8 mouse cellular contexts compared by ENCODE assay signal in genomic region chr17:3331721-3332461, GRCm38 (mm10). TPM values are rescaled to one million over a fixed set of nuclear protein-coding genes. Genes with fewer than 3 reads are reported as not detected.
A peak's percentile ranks its signal among the peaks of the same experiment; 100 is the strongest.
DNase-seq lines count a peak whose midpoint lies in the region; ATAC-seq and TF ChIP-seq lines count a peak whose summit lies in the region.

No protein-coding gene starts in this region.

- H3K27me3 ChIP-seq in cerebellum, adult 2 months (ENCODE audit: control insufficient read depth, insufficient read depth, low read length): no peaks in the 10 kb centered on the region
- peaks cover 20% of the 10 kb centered on the region for H3K27me3 ChIP-seq in heart, embryonic 13.5 days (replicated peaks)
- peaks cover 16% of the 10 kb centered on the region for H3K27me3 ChIP-seq in midbrain, embryonic 16.5 days (ENCODE audit: control insufficient read depth, insufficient read depth, low read depth, low read length)

- peak; percentile 81 for DNase-seq in right cerebral cortex, postnatal 10 days (ENCODE audit: low spot score in 2 of 2)
- no peak for DNase-seq in right cerebral cortex, adult 18-20 months
- peak; percentile 86 to 95 for DNase-seq in cerebellum, adult 2 months
- peak; percentile 58 to 62 for DNase-seq in layer of hippocampus, postnatal 36 days
- peak; percentile 74 to 77 for DNase-seq in urinary bladder, postnatal 4 days (ENCODE audit: low spot score in 2 of 2)
- no peak for DNase-seq in thymus, postnatal 4 days

- no peak for TF ChIP-seq POLR2A in cerebellum, adult 2 months (IDR thresholded peaks at IDR 0.05; ENCODE audit: borderline replicate concordance, insufficient read depth, low read length)

- 21% methylated on average over 7 of the region's 7 CpGs for WGBS in cerebellum, adult 2 months
- WGBS in heart, embryonic 13.5 days: 69% methylated on average over 7 of the region's 7 CpGs
- 79% methylated on average over 7 of the region's 7 CpGs for WGBS in midbrain, embryonic 16.5 days

- TF ChIP-seq CTCF in cerebellum, adult 2 months (IDR thresholded peaks at IDR 0.05; ENCODE audit: borderline replicate concordance, insufficient read depth, low read depth, low read length): no peak

- no peaks in the 10 kb centered on the region for H3K36me3 ChIP-seq in heart, embryonic 13.5 days
- no peaks in the 10 kb centered on the region for H3K36me3 ChIP-seq in midbrain, embryonic 16.5 days (ENCODE audit: control insufficient read depth, insufficient read depth, low read length)

- H3K9ac ChIP-seq in heart, embryonic 13.5 days: no peak overlapping the region
- no peak overlapping the region for H3K9ac ChIP-seq in midbrain, embryonic 16.5 days (ENCODE audit: low read depth, low read length)

- no peak overlapping the region for H3K4me3 ChIP-seq in cerebellum, adult 2 months (replicated peaks; ENCODE audit: insufficient read depth, low read depth, low read length)
- H3K4me3 ChIP-seq in heart, embryonic 13.5 days: no peak overlapping the region
- no peak overlapping the region for H3K4me3 ChIP-seq in midbrain, embryonic 16.5 days (ENCODE audit: low read depth, low read length)

- H3K4me1 ChIP-seq in cerebellum, adult 2 months (ENCODE audit: control insufficient read depth, insufficient read depth, low read length): peaks cover 16% of the 10 kb centered on the region
- H3K4me1 ChIP-seq in heart, embryonic 13.5 days: peaks cover 8% of the 10 kb centered on the region; the same call in 1 of the 2 replicates
- peaks cover 8% of the 10 kb centered on the region for H3K4me1 ChIP-seq in midbrain, embryonic 16.5 days (ENCODE audit: control insufficient read depth, insufficient read depth, low read length)

- no peaks in the 10 kb centered on the region for H3K9me3 ChIP-seq in heart, embryonic 13.5 days
- H3K9me3 ChIP-seq in midbrain, embryonic 16.5 days (replicated peaks; ENCODE audit: control insufficient read depth, low read length, poor library complexity, severe bottlenecking): no peaks in the 10 kb centered on the region

- ATAC-seq in heart, embryonic 13.5 days (ENCODE audit: extremely low read depth, insufficient number of reproducible peaks, low FRiP score, low TSS enrichment): no peak
- ATAC-seq in midbrain, embryonic 16.5 days: no peak

- peak overlapping the region; percentile 70 for H3K27ac ChIP-seq in cerebellum, adult 2 months (ENCODE audit: insufficient read depth, low read length)
- H3K27ac ChIP-seq in heart, embryonic 13.5 days (replicated peaks): 0 out of 2 replicates have a peak overlapping the region, but pooled peaks have one; percentile 3
- H3K27ac ChIP-seq in midbrain, embryonic 16.5 days (ENCODE audit: low read length): no peak overlapping the region

- no peak overlapping the region for H3K4me2 ChIP-seq in heart, embryonic 13.5 days
- H3K4me2 ChIP-seq in midbrain, embryonic 16.5 days (ENCODE audit: low read length): no peak overlapping the region

RNA-seq across cellular contexts. Expression of gene Tiam2, which starts 5.5 kb away (rescaled TPM):
- 5.4 and 6.2 TPM in 2 replicates for polyA plus RNA-seq in cerebellum, adult 2 months (2012; rRNA removed)
- polyA plus RNA-seq in heart, embryonic 13.5 days (2015; fragmentation: Nextera tagmentation; extraction: Ambion mirVana): 2.8 and 4.0 TPM in 2 replicates
- 10 to 100 TPM; 36.8 to 43.9 TPM for total RNA-seq in layer of hippocampus, postnatal 36 days (2021)
- 4.1 and 4.7 TPM in 2 replicates for polyA plus RNA-seq in midbrain, embryonic 16.5 days (2015; fragmentation: Nextera tagmentation; extraction: Ambion mirVana)

Comparison
In these comparisons a context has a peak if more than half of its experiments do, and no peak if none do; other contexts are left out.
1. DNase-seq: peak in right cerebral cortex, postnatal 10 days (2 of 2), cerebellum, adult 2 months (2 of 2), layer of hippocampus, postnatal 36 days (2 of 2) and urinary bladder, postnatal 4 days (2 of 2); none in right cerebral cortex, adult 18-20 months (single experiment) and thymus, postnatal 4 days (single experiment).